Mouse (Mus musculus): ENCODE measurements at regions not wholly inside any gene's neighbourhood (a gene's known extent, or its start where the extent isn't known, plus 50 kb on each side); places are given as distances from the start of the nearest gene placed in this dataset.

GRCm38 (mm10) chr10:9362306-9362865 is 312.6 kb downstream of the Samd5 start:
- no peak for TF ChIP-seq POLR2A (IDR thresholded peaks at IDR 0.05; ENCODE audit: borderline replicate concordance, extremely low read depth, insufficient read depth, insufficient read length, poor library complexity, severe bottlenecking)
- TF ChIP-seq CTCF (IDR thresholded peaks at IDR 0.05; ENCODE audit: borderline replicate concordance, extremely low read depth, insufficient read depth, insufficient read length) = no peak
- DNase-seq (ENCODE audit: low read depth) = no peak

GRCm38 (mm10) chr10:9338207-9338801 is 336.7 kb downstream of the Samd5 start:
- peak; percentile 33 for DNase-seq (ENCODE audit: low read depth)
- TF ChIP-seq POLR2A (IDR thresholded peaks at IDR 0.05; ENCODE audit: borderline replicate concordance, extremely low read depth, insufficient read depth, insufficient read length, poor library complexity, severe bottlenecking) (no peak), CTCF (IDR thresholded peaks at IDR 0.05; ENCODE audit: borderline replicate concordance, extremely low read depth, insufficient read depth, insufficient read length) (no peak)

- TF ChIP-seq POLR2A (IDR thresholded peaks at IDR 0.05; ENCODE audit: borderline replicate concordance, extremely low read depth, insufficient read depth, insufficient read length, poor library complexity, severe bottlenecking) (no peak), CTCF (IDR thresholded peaks at IDR 0.05; ENCODE audit: borderline replicate concordance, extremely low read depth, insufficient read depth, insufficient read length) (no peak)
- DNase-seq (ENCODE audit: low read depth) = peak; percentile 77
These were observed 340.7 kb downstream of the Samd5 start for GRCm38 (mm10) chr10:9334245-9334845.

- DNase-seq (ENCODE audit: low read depth) = peak; percentile 70
- TF ChIP-seq POLR2A (IDR thresholded peaks at IDR 0.05; ENCODE audit: borderline replicate concordance, extremely low read depth, insufficient read depth, insufficient read length, poor library complexity, severe bottlenecking) (no peak), CTCF (IDR thresholded peaks at IDR 0.05; ENCODE audit: borderline replicate concordance, extremely low read depth, insufficient read depth, insufficient read length) (no peak)
These were observed 343.3 kb downstream of the Samd5 start for GRCm38 (mm10) chr10:9331694-9332093.

GRCm38 (mm10) chr10:9328324-9328723 is 346.7 kb downstream of the Samd5 start:
- TF ChIP-seq POLR2A (IDR thresholded peaks at IDR 0.05; ENCODE audit: borderline replicate concordance, extremely low read depth, insufficient read depth, insufficient read length, poor library complexity, severe bottlenecking) (no peak), CTCF (IDR thresholded peaks at IDR 0.05; ENCODE audit: borderline replicate concordance, extremely low read depth, insufficient read depth, insufficient read length) (no peak)
- DNase-seq (ENCODE audit: low read depth) = no peak

GRCm38 (mm10) chr10:9327881-9328280 is 347.1 kb downstream of the Samd5 start:
- DNase-seq (ENCODE audit: low read depth) = peak; percentile 58

- TF ChIP-seq CTCF (IDR thresholded peaks at IDR 0.05; ENCODE audit: borderline replicate concordance, extremely low read depth, insufficient read depth, insufficient read length) = no peak
- no peak for TF ChIP-seq POLR2A (IDR thresholded peaks at IDR 0.05; ENCODE audit: borderline replicate concordance, extremely low read depth, insufficient read depth, insufficient read length, poor library complexity, severe bottlenecking)
- DNase-seq (ENCODE audit: low read depth) = no peak
These were observed 362.7 kb downstream of the Samd5 start for GRCm38 (mm10) chr10:9312326-9312725.

GRCm38 (mm10) chr10:9310346-9310745 is 364.7 kb downstream of the Samd5 start:
- no peak for TF ChIP-seq POLR2A (IDR thresholded peaks at IDR 0.05; ENCODE audit: borderline replicate concordance, extremely low read depth, insufficient read depth, insufficient read length, poor library complexity, severe bottlenecking)
- no peak for TF ChIP-seq CTCF (IDR thresholded peaks at IDR 0.05; ENCODE audit: borderline replicate concordance, extremely low read depth, insufficient read depth, insufficient read length)
- peak; percentile 82 for DNase-seq (ENCODE audit: low read depth)

- no peak for DNase-seq (ENCODE audit: low read depth)
- TF ChIP-seq CTCF (IDR thresholded peaks at IDR 0.05; ENCODE audit: borderline replicate concordance, extremely low read depth, insufficient read depth, insufficient read length) (no peak), POLR2A (IDR thresholded peaks at IDR 0.05; ENCODE audit: borderline replicate concordance, extremely low read depth, insufficient read depth, insufficient read length, poor library complexity, severe bottlenecking) (no peak)
These were observed 379.0 kb downstream of the Samd5 start for GRCm38 (mm10) chr10:9296055-9296454.

GRCm38 (mm10) chr10:9295269-9295668 is 379.7 kb downstream of the Samd5 start:
- TF ChIP-seq POLR2A (IDR thresholded peaks at IDR 0.05; ENCODE audit: borderline replicate concordance, extremely low read depth, insufficient read depth, insufficient read length, poor library complexity, severe bottlenecking) (no peak), CTCF (IDR thresholded peaks at IDR 0.05; ENCODE audit: borderline replicate concordance, extremely low read depth, insufficient read depth, insufficient read length) (no peak)
- peak; percentile 81 for DNase-seq (ENCODE audit: low read depth)

- no peak for DNase-seq (ENCODE audit: low read depth)
- TF ChIP-seq POLR2A (IDR thresholded peaks at IDR 0.05; ENCODE audit: borderline replicate concordance, extremely low read depth, insufficient read depth, insufficient read length, poor library complexity, severe bottlenecking) = no peak
- TF ChIP-seq CTCF (IDR thresholded peaks at IDR 0.05; ENCODE audit: borderline replicate concordance, extremely low read depth, insufficient read depth, insufficient read length) = no peak
These were observed 380.4 kb downstream of the Samd5 start for GRCm38 (mm10) chr10:9294620-9295019.

Data from brain, embryonic 14.5 days (tissue).